Mouse (Mus musculus) CH12.LX (cell line): Measurements from ENCODE around the gene Asic2.

ENCODE experiments used
- CHD2 ChIP-seq: IDR thresholded peaks from 2 replicates; pipeline ENCODE4 v1.6.1; 2011; ENCODE audit warnings: low read length, improper control_type of control experiment
- CTCF ChIP-seq, 2 experiments: IDR thresholded peaks in 1 of 2; conservative IDR thresholded peaks in 1 of 2; 2 replicates each; pipeline ENCODE4 v1.5.1; 2011 to 2012; ENCODE audit warnings: low read depth in 2 of 2, low read length in 2 of 2, improper control_type of control experiment in 1 of 2, inconsistent platforms in 1 of 2, mild to moderate bottlenecking in 1 of 2, moderate library complexity in 1 of 2
- JUND ChIP-seq: conservative IDR thresholded peaks from 2 replicates; pipeline ENCODE4 v1.6.1; 2011; ENCODE audit warnings: low read depth, low read length, improper control_type of control experiment
- KAT2A ChIP-seq: IDR thresholded peaks from 2 replicates; pipeline ENCODE4 v1.6.1; 2012; ENCODE audit warnings: low read length, improper control_type of control experiment, inconsistent platforms; ENCODE audit not compliant: insufficient replicate concordance
- MAX ChIP-seq: IDR thresholded peaks from 2 replicates; pipeline ENCODE4 v1.6.1; 2011; ENCODE audit warnings: low read length, improper control_type of control experiment
- POLR2A ChIP-seq: IDR thresholded peaks from 2 replicates; pipeline ENCODE4 v1.6.1; 2011; ENCODE audit warnings: low read depth, mild to moderate bottlenecking, improper control_type of control experiment, low read length
- ZC3H11A ChIP-seq: IDR thresholded peaks from 2 replicates; pipeline ENCODE4 v1.6.1; 2012; ENCODE audit warnings: low read depth, mild to moderate bottlenecking, inconsistent platforms, low read length, improper control_type of control experiment

DNA sequence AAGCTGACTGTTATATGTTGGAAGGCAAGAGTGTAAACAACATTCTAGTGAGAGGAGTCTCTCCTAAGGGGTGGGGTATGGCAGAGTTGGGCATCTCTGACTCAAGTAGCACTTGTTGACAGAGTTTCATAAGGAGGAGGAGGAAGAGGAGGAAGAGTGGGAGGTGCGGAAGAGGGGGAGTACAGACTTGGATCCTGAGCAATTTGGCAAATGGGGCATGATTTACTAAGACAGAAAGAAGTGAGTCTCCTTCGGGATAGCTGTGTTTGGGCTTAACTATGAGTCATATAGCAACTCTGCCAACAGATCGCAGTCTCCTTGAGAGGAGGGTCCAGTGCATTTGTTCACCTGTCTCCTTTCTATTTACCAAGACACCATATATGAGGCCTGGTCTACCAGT, 549.1 kb downstream of the Asic2 start:
- TF ChIP-seq CTCF (conservative IDR thresholded peaks at IDR 0.05 in 1 of 2, IDR thresholded peaks at IDR 0.05 in 1 of 2; ENCODE audit: low read depth in 2 of 2, low read length in 2 of 2) (no peak), ZC3H11A (no peak), POLR2A (no peak), JUND (no peak), KAT2A (no peak), MAX (no peak), CHD2 (no peak)
